Mouse (Mus musculus) activated CD4-positive, CD25-positive, alpha-beta regulatory T cell, adult 4 months (primary cell): Measurements from ENCODE around the gene Gm11596. TPM values are rescaled to one million over a fixed set of nuclear protein-coding genes. Genes with fewer than 3 reads are reported as not detected.
"Not testable (repeated sequence)": the region's sequence is repeated elsewhere in the genome, so short reads cannot be mapped to it uniquely, and the experiment has no call there.

ENCODE experiments used
- ATAC-seq: one replicate; pipeline ENCODE4 v1.8.0; 2017
- polyA plus RNA-seq, 2 experiments: library from polyadenylated mRNA; unstranded; fragments of 100-300 nt; shearing (Covaris generic); gene quantifications; one replicate each; pipeline ENCODE4 v1.2.1; 2017

Gene Gm11596
- not detected for polyA plus RNA-seq

GRCm38 (mm10) chr11:99793367-99793766, at the start of gene Gm11596:
Gm11596 (minus strand) TSS chr11:99793467.
- no peak for ATAC-seq

- no peak for ATAC-seq
These were observed 48.9 kb upstream of the Gm11596 start for GRCm38 (mm10) chr11:99842185-99842584.

GRCm38 (mm10) chr11:99837966-99838365, 44.7 kb upstream of the Gm11596 start, which contains the start of gene 2300003K06Rik:
2300003K06Rik (minus strand) TSS chr11:99838066.
- no peak for ATAC-seq

- ATAC-seq, result not testable (repeated sequence)
These were observed 22.3 kb upstream of the Gm11596 start, which contains the start of gene Gm11564 for GRCm38 (mm10) chr11:99815566-99815965. Gm11564 (minus strand) TSS chr11:99815666.

GRCm38 (mm10) chr11:99809792-99810191, 16.5 kb upstream of the Gm11596 start, which contains the start of gene Krtap4-13:
Krtap4-13 (minus strand) TSS chr11:99809892.
- not testable (repeated sequence) for ATAC-seq

- ATAC-seq, result not testable (repeated sequence)
These were observed 11.1 kb upstream of the Gm11596 start, which contains the start of gene Gm11554 for GRCm38 (mm10) chr11:99804346-99804745. Gm11554 (minus strand) TSS chr11:99804446.

- not testable (repeated sequence) for ATAC-seq
These were observed 5.6 kb upstream of the Gm11596 start, which contains the start of gene Gm11569 for GRCm38 (mm10) chr11:99798832-99799231. Gm11569 (minus strand) TSS chr11:99798932.

GRCm38 (mm10) chr11:99784900-99785299, 8.4 kb downstream of the Gm11596 start, which contains the start of gene Krtap4-9:
Krtap4-9 (plus strand) TSS chr11:99785200.
- ATAC-seq, result not testable (repeated sequence)

- ATAC-seq, result no peak
These were observed 12.7 kb downstream of the Gm11596 start, which contains the start of gene Krtap4-8 for GRCm38 (mm10) chr11:99780604-99781003. Krtap4-8 (minus strand) TSS chr11:99780704.

- no peak for ATAC-seq
These were observed 14.9 kb downstream of the Gm11596 start for GRCm38 (mm10) chr11:99778401-99778800.

- not testable (repeated sequence) for ATAC-seq
These were observed 20.5 kb downstream of the Gm11596 start, which contains the start of gene Gm11595 for GRCm38 (mm10) chr11:99772813-99773212. Gm11595 (minus strand) TSS chr11:99772913.

GRCm38 (mm10) chr11:99768410-99768809, 24.9 kb downstream of the Gm11596 start:
- ATAC-seq, result no peak

- ATAC-seq, result no peak
These were observed 34.4 kb downstream of the Gm11596 start for GRCm38 (mm10) chr11:99758877-99759276.

- ATAC-seq, result no peak
These were observed 49.3 kb downstream of the Gm11596 start for GRCm38 (mm10) chr11:99743985-99744384.

Other genes with a start within 250 kb of the Gm11596 start
- not detected for gene Krtap3-3, start 242.6 kb downstream of the Gm11596 start, polyA plus RNA-seq
- gene Krtap3-2, start 236.6 kb downstream of the Gm11596 start, polyA plus RNA-seq, result not detected
- not detected for gene Gm11939, start 234.0 kb downstream of the Gm11596 start, polyA plus RNA-seq
- not detected for gene Krtap3-1, start 226.8 kb downstream of the Gm11596 start, polyA plus RNA-seq
- not detected for gene Krtap1-5, start 212.5 kb downstream of the Gm11596 start, polyA plus RNA-seq
- not detected for gene Krtap1-4, start 209.8 kb downstream of the Gm11596 start, polyA plus RNA-seq
- not detected for gene Krtap1-3, start 202.1 kb downstream of the Gm11596 start, polyA plus RNA-seq
- not detected for gene Krtap9-3, start 195.4 kb downstream of the Gm11596 start, polyA plus RNA-seq
- not detected for gene Gm11938, start 190.2 kb downstream of the Gm11596 start, polyA plus RNA-seq
- gene Gm11937, start 183.3 kb downstream of the Gm11596 start, polyA plus RNA-seq, result not detected
- gene Krtap2-4, start 178.6 kb downstream of the Gm11596 start, polyA plus RNA-seq, result not detected
- gene Gm11562, start 173.0 kb downstream of the Gm11596 start, polyA plus RNA-seq, result not detected
- not detected for gene Krtap4-1, start 165.2 kb downstream of the Gm11596 start, polyA plus RNA-seq
- gene Krtap4-2, start 158.4 kb downstream of the Gm11596 start, polyA plus RNA-seq, result not detected
- gene Krtap4-7, start 149.4 kb downstream of the Gm11596 start, polyA plus RNA-seq, result not detected
- not detected for gene Gm11555, start 143.2 kb downstream of the Gm11596 start, polyA plus RNA-seq
- not detected for gene Gm11563, start 134.5 kb downstream of the Gm11596 start, polyA plus RNA-seq
- not detected for gene Krtap4-6, start 127.5 kb downstream of the Gm11596 start, polyA plus RNA-seq
- not detected for gene Gm14190, start 102.7 kb downstream of the Gm11596 start, polyA plus RNA-seq
- gene Gm14180, start 59.2 kb downstream of the Gm11596 start, polyA plus RNA-seq, result not detected
- not detected for gene Gm11595, start 20.6 kb downstream of the Gm11596 start, polyA plus RNA-seq
- not detected for gene Krtap4-8, start 12.8 kb downstream of the Gm11596 start, polyA plus RNA-seq
- gene Krtap4-9, start 8.3 kb downstream of the Gm11596 start, polyA plus RNA-seq, result not detected
- gene Gm11569, start 5.5 kb upstream of the Gm11596 start, polyA plus RNA-seq, result not detected
- not detected for gene Gm11554, start 11.0 kb upstream of the Gm11596 start, polyA plus RNA-seq
- not detected for gene Krtap4-13, start 16.4 kb upstream of the Gm11596 start, polyA plus RNA-seq
- not detected for gene Gm11564, start 22.2 kb upstream of the Gm11596 start, polyA plus RNA-seq
- gene 2300003K06Rik, start 44.6 kb upstream of the Gm11596 start, polyA plus RNA-seq, result not detected
- gene Krtap4-16, start 58.1 kb upstream of the Gm11596 start, polyA plus RNA-seq, result not detected
- not detected for gene Gm11568, start 64.5 kb upstream of the Gm11596 start, polyA plus RNA-seq
- gene Gm11559, start 71.0 kb upstream of the Gm11596 start, polyA plus RNA-seq, result not detected
- not detected for gene Krtap9-1, start 79.9 kb upstream of the Gm11596 start, polyA plus RNA-seq
- gene Gm11567, start 85.7 kb upstream of the Gm11596 start, polyA plus RNA-seq, result not detected
- not detected for gene Krtap31-1, start 114.5 kb upstream of the Gm11596 start, polyA plus RNA-seq
- not detected for gene Gm11565, start 121.3 kb upstream of the Gm11596 start, polyA plus RNA-seq
- not detected for gene Krtap31-2, start 142.8 kb upstream of the Gm11596 start, polyA plus RNA-seq
- not detected for gene Krtap9-5, start 155.0 kb upstream of the Gm11596 start, polyA plus RNA-seq
- not detected for gene Krtap29-1, start 185.6 kb upstream of the Gm11596 start, polyA plus RNA-seq
- gene Krtap16-1, start 193.1 kb upstream of the Gm11596 start, polyA plus RNA-seq, result not detected
- not detected for gene Krtap17-1, start 200.5 kb upstream of the Gm11596 start, polyA plus RNA-seq
- not detected for gene Krt33a, start 222.7 kb upstream of the Gm11596 start, polyA plus RNA-seq
- gene Krt33b, start 236.4 kb upstream of the Gm11596 start, polyA plus RNA-seq, result not detected
- gene Krt34, start 248.1 kb upstream of the Gm11596 start, polyA plus RNA-seq, result not detected